ENCODE assay signal across 33 mouse cellular contexts in the genomic region with DNA sequence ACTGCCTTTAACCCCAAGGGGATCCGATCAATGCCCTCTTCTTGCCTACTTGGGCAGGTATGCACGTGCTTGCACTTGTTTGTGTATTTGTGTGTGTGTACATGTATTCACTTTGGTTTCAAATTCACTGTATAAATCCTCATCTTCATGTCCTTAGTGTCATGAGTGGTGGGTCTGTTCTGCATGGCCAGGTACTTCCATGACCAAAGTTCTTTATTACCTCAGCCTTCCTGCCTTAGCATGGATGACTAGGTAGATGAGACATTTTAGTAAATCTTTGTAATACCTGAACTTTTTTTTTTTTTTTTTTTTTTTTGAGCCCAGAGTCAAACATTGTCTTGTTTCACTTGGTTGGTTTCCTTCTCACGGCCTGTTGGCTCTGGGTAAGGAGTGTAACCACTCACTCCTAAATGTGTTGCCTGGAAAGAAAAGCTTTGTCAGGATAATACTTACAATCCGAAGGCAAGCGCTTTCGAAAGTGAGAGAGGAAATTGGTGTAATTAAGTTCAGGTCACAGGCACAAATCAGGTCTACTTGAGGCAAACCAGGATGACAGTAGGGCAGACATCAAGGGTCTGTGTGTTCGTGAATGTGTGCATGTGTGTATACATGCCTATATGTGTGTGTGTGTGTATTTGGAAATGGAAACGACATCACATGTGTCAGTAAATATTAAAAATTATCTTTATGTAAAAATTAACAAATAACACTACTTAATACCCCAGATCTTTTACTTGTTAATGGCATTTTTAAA. TPM values are rescaled to one million over a fixed set of nuclear protein-coding genes. Genes with fewer than 3 reads are reported as not detected.
DNase-seq lines count a peak whose midpoint lies in the region; ATAC-seq and TF ChIP-seq lines count a peak whose summit lies in the region.
"Had no signal": no experiment of that assay in that cellular context is flagged by ENCODE, and none has a peak within 500 bp of the region (broad histone marks: within the 10 kb centered on the region; RNA-seq: fewer than 3 reads in every experiment).

No protein-coding gene starts in this region.

- H3K27ac ChIP-seq in kidney, adult 2 months (ENCODE audit: insufficient read depth, low read depth, low read length), result peak overlapping the region; percentile 43; the same call in 1 of the 2 replicates
- H3K27ac ChIP-seq in midbrain, embryonic 11.5 days (ENCODE audit: low read depth, low read length), result no peak overlapping the region
- no peak overlapping the region for H3K27ac ChIP-seq in midbrain, postnatal 0 days (ENCODE audit: low read depth, low read length)
- H3K27ac ChIP-seq in kidney, postnatal 0 days, result 0 out of 2 replicates have a peak overlapping the region, but pooled peaks have one; percentile 21
- H3K27ac ChIP-seq: embryonic facial prominence, embryonic 10.5 days; embryonic facial prominence, embryonic 13.5 days; forebrain, embryonic 12.5 days; heart, adult 2 months; hindbrain, embryonic 12.5 days; hindbrain, embryonic 15.5 days had no signal

- no peak overlapping the region for H3K4me2 ChIP-seq in midbrain, embryonic 11.5 days
- no peak overlapping the region for H3K4me2 ChIP-seq in midbrain, postnatal 0 days (ENCODE audit: low read depth, low read length, poor library complexity, severe bottlenecking)
- no peak overlapping the region for H3K4me2 ChIP-seq in kidney, postnatal 0 days (ENCODE audit: low read length)
- H3K4me2 ChIP-seq: embryonic facial prominence, embryonic 13.5 days; forebrain, embryonic 12.5 days; heart, embryonic 11.5 days; hindbrain, embryonic 12.5 days; hindbrain, embryonic 15.5 days had no signal

- TF ChIP-seq CTCF in kidney, adult 2 months (conservative IDR thresholded peaks at IDR 0.05; ENCODE audit: insufficient read depth, insufficient read length, low read depth, low read length), result no peak
- no peak for TF ChIP-seq CTCF in midbrain, postnatal 0 days (IDR thresholded peaks at IDR 0.05)
- TF ChIP-seq CTCF in kidney, postnatal 0 days (IDR thresholded peaks at IDR 0.05; ENCODE audit: low read depth), result no peak

- H3K4me1 ChIP-seq in kidney, adult 2 months (ENCODE audit: control insufficient read depth, insufficient read depth, low read length), result no peaks in the 10 kb centered on the region; the same call in 1 of the 2 replicates
- H3K4me1 ChIP-seq in midbrain, embryonic 11.5 days (ENCODE audit: control insufficient read depth, insufficient read depth, low read length), result no peaks in the 10 kb centered on the region
- no peaks in the 10 kb centered on the region for H3K4me1 ChIP-seq in midbrain, postnatal 0 days (ENCODE audit: insufficient read depth, low read length)
- H3K4me1 ChIP-seq in kidney, postnatal 0 days (replicated peaks; ENCODE audit: insufficient read depth, low read length), result no peaks in the 10 kb centered on the region
- H3K4me1 ChIP-seq: embryonic facial prominence, embryonic 10.5 days; embryonic facial prominence, embryonic 13.5 days; forebrain, embryonic 12.5 days; hindbrain, embryonic 12.5 days; hindbrain, embryonic 15.5 days had no signal

- no peak overlapping the region for H3K4me3 ChIP-seq in kidney, adult 2 months (ENCODE audit: insufficient read depth, low read depth, low read length)
- H3K4me3 ChIP-seq in midbrain, embryonic 11.5 days (ENCODE audit: low read depth, low read length), result no peak overlapping the region
- no peak overlapping the region for H3K4me3 ChIP-seq in midbrain, postnatal 0 days (ENCODE audit: low read depth, low read length)
- H3K4me3 ChIP-seq in kidney, postnatal 0 days (replicated peaks; ENCODE audit: low read depth, low read length), result no peak overlapping the region
- H3K4me3 ChIP-seq: embryonic facial prominence, embryonic 10.5 days; embryonic facial prominence, embryonic 13.5 days; erythroblast, embryonic 14.5 days; forebrain, embryonic 12.5 days; heart, adult 2 months; hindbrain, embryonic 12.5 days; hindbrain, embryonic 15.5 days had no signal

- TF ChIP-seq POLR2A in kidney, adult 2 months (IDR thresholded peaks at IDR 0.05; ENCODE audit: low read depth, low read length), result no peak

- no peaks in the 10 kb centered on the region for H3K36me3 ChIP-seq in kidney, adult 2 months (ENCODE audit: control insufficient read depth, insufficient read depth, low read length)
- H3K36me3 ChIP-seq in midbrain, embryonic 11.5 days (ENCODE audit: control insufficient read depth, insufficient read depth, low read length), result no peaks in the 10 kb centered on the region
- H3K36me3 ChIP-seq in midbrain, postnatal 0 days (ENCODE audit: insufficient read depth, low read length), result no peaks in the 10 kb centered on the region
- no peaks in the 10 kb centered on the region for H3K36me3 ChIP-seq in kidney, postnatal 0 days (ENCODE audit: insufficient read depth, low read length)
- H3K36me3 ChIP-seq: embryonic facial prominence, embryonic 10.5 days; embryonic facial prominence, embryonic 13.5 days; forebrain, embryonic 12.5 days; hindbrain, embryonic 12.5 days; hindbrain, embryonic 15.5 days had no signal

- peak; percentile 69 for DNase-seq in kidney, adult 2 months
- DNase-seq in kidney, postnatal 4 days, result no peak
- peak; percentile 19 for DNase-seq in midbrain, embryonic 11.5 days (ENCODE audit: low spot score, missing footprints)
- no peak for DNase-seq in midbrain, postnatal 0 days (ENCODE audit: low spot score)
- peak; percentile 52 for DNase-seq in kidney, postnatal 0 days (ENCODE audit: low spot score)
- no peak for DNase-seq in thymus, adult 18-20 months
- DNase-seq: adrenal gland, adult 2 months; adrenal gland, postnatal 14 days; B cell, adult 2 months; cerebellum, adult 11 months; cerebellum, adult 8-10 months; cerebellum, postnatal 10 days; cerebellum, postnatal 36 days; embryo, embryonic 11 days; gastrocnemius, postnatal 10 days; gastrocnemius, postnatal 36 days; heart, adult 2 months had no signal

- no peaks in the 10 kb centered on the region for H3K9me3 ChIP-seq in midbrain, embryonic 11.5 days (ENCODE audit: control insufficient read depth, low read length)
- no peaks in the 10 kb centered on the region for H3K9me3 ChIP-seq in midbrain, postnatal 0 days (ENCODE audit: low read length)
- H3K9me3 ChIP-seq in kidney, postnatal 0 days (replicated peaks; ENCODE audit: low read length), result no peaks in the 10 kb centered on the region
- H3K9me3 ChIP-seq: embryonic facial prominence, embryonic 10.5 days; embryonic facial prominence, embryonic 13.5 days; forebrain, embryonic 12.5 days; hindbrain, embryonic 12.5 days; hindbrain, embryonic 15.5 days had no signal

- no peaks in the 10 kb centered on the region for H3K27me3 ChIP-seq in kidney, adult 2 months (replicated peaks; ENCODE audit: control insufficient read depth, insufficient read depth, low read length)
- no peaks in the 10 kb centered on the region for H3K27me3 ChIP-seq in midbrain, embryonic 11.5 days (ENCODE audit: control insufficient read depth, insufficient read depth, low read length)
- H3K27me3 ChIP-seq in midbrain, postnatal 0 days (ENCODE audit: insufficient read depth, low read length), result no peaks in the 10 kb centered on the region
- no peaks in the 10 kb centered on the region for H3K27me3 ChIP-seq in kidney, postnatal 0 days (ENCODE audit: insufficient read depth, low read length)
- H3K27me3 ChIP-seq: embryonic facial prominence, embryonic 13.5 days; forebrain, embryonic 12.5 days; hindbrain, embryonic 12.5 days; hindbrain, embryonic 15.5 days had no signal

- H3K9ac ChIP-seq in midbrain, embryonic 11.5 days (ENCODE audit: low read length), result no peak overlapping the region
- H3K9ac ChIP-seq in midbrain, postnatal 0 days (replicated peaks; ENCODE audit: low read length, poor library complexity, severe bottlenecking), result no peak overlapping the region
- no peak overlapping the region for H3K9ac ChIP-seq in kidney, postnatal 0 days (ENCODE audit: low read depth, low read length)
- H3K9ac ChIP-seq: embryonic facial prominence, embryonic 13.5 days; forebrain, embryonic 12.5 days; hindbrain, embryonic 12.5 days; hindbrain, embryonic 15.5 days had no signal

- 38% methylated on average over 8 of the region's 8 CpGs for WGBS in kidney, adult 2 months
- WGBS in midbrain, embryonic 11.5 days, result 84% methylated on average over 8 of the region's 8 CpGs
- WGBS in midbrain, postnatal 0 days, result 86% methylated on average over 8 of the region's 8 CpGs
- WGBS in kidney, postnatal 0 days, result 46% methylated on average over 8 of the region's 8 CpGs

- ATAC-seq in midbrain, embryonic 11.5 days (ENCODE audit: low FRiP score), result no peak
- no peak for ATAC-seq in midbrain, postnatal 0 days (ENCODE audit: low FRiP score)
- peak; percentile 70 for ATAC-seq in kidney, postnatal 0 days (replicated peaks; ENCODE audit: low FRiP score, low read depth)
- ATAC-seq in monocyte, adult 5-6 weeks (replicated peaks; ENCODE audit: insufficient number of reproducible peaks, low FRiP score, low TSS enrichment, poor library complexity, severe bottlenecking), result no peak
- ATAC-seq: forebrain, embryonic 16.5 days had no signal

RNA-seq across cellular contexts. Expression of gene Hrasls5, which starts 36.7 kb away (rescaled TPM):
- polyA plus RNA-seq in kidney, adult 2 months (2012; rRNA removed), result 0.42 and 1.4 TPM in 2 replicates
- polyA plus RNA-seq in midbrain, embryonic 11.5 days (2014; fragmentation: Nextera tagmentation; extraction: Ambion mirVana), result not detected in 2 replicates
- total RNA-seq in midbrain, postnatal 0 days (2014; rRNA removed), result 0.99 TPM in 1 of 2 replicates, not detected in the other
- polyA plus RNA-seq in midbrain, postnatal 0 days (2015; fragmentation: Nextera tagmentation; extraction: Ambion mirVana), result 0.59 TPM in 1 of 2 replicates, not detected in the other
- 0.28 and 0.36 TPM in 2 replicates for polyA plus RNA-seq in kidney, postnatal 0 days (2015; fragmentation: Nextera tagmentation; extraction: Ambion mirVana)
- total RNA-seq in monocyte, adult 5-6 weeks (2017), result 0.96 to 1.3 TPM in 2 of 3 replicates, not detected in the other
- total RNA-seq: adrenal gland, postnatal 4 days; gastrocnemius, adult 18-20 months; gastrocnemius, postnatal 10 days; gastrocnemius, postnatal 36 days; granulocyte monocyte progenitor cell, adult 5-6 weeks; heart, adult 2 months; hematopoietic stem cell, adult 5-6 weeks; MEL had no signal
- polyA plus RNA-seq: adrenal gland, adult 2 months; embryonic facial prominence, embryonic 10.5 days; embryonic facial prominence, embryonic 13.5 days; erythroblast, embryonic 14.5 days; forebrain, embryonic 12.5 days; forebrain, embryonic 16.5 days; heart, embryonic 11.5 days; heart, embryonic 14.5 days; heart, postnatal 0 days; hindbrain, embryonic 12.5 days; hindbrain, embryonic 15.5 days had no signal

RNA-seq across cellular contexts. Expression of gene Lgals12, which starts 42.1 kb away (rescaled TPM):
- 5.1 and 5.3 TPM in 2 replicates for polyA plus RNA-seq in kidney, adult 2 months (2012; rRNA removed)
- polyA plus RNA-seq in midbrain, embryonic 11.5 days (2014; fragmentation: Nextera tagmentation; extraction: Ambion mirVana), result not detected in 2 replicates
- 0.09 and 0.16 TPM in 2 replicates for total RNA-seq in midbrain, postnatal 0 days (2014; rRNA removed)
- polyA plus RNA-seq in midbrain, postnatal 0 days (2015; fragmentation: Nextera tagmentation; extraction: Ambion mirVana), result 0.12 and 0.17 TPM in 2 replicates
- 1.6 and 1.8 TPM in 2 replicates for polyA plus RNA-seq in kidney, postnatal 0 days (2015; fragmentation: Nextera tagmentation; extraction: Ambion mirVana)
- not detected in 3 replicates for total RNA-seq in monocyte, adult 5-6 weeks (2017)
- total RNA-seq: granulocyte monocyte progenitor cell, adult 5-6 weeks; hematopoietic stem cell, adult 5-6 weeks; MEL had no signal
- polyA plus RNA-seq: erythroblast, embryonic 14.5 days; heart, embryonic 11.5 days had no signal

Comparison
In these comparisons a context has a peak if more than half of its experiments do, and no peak if none do; other contexts are left out.
1. DNase-seq: peak in kidney, adult 2 months (single experiment), midbrain, embryonic 11.5 days (single experiment) and kidney, postnatal 0 days (single experiment); none in kidney, postnatal 4 days (0 of 2), midbrain, postnatal 0 days (single experiment) and thymus, adult 18-20 months (0 of 2).
2. H3K27ac ChIP-seq: peak in kidney, adult 2 months (single experiment) and kidney, postnatal 0 days (single experiment); none in midbrain, embryonic 11.5 days (single experiment) and midbrain, postnatal 0 days (single experiment).